Mouse (Mus musculus) intestine, embryonic 14.5 days (tissue): ENCODE data around the gene Hist1h2bj. TPM values are rescaled to one million over a fixed set of nuclear protein-coding genes. Genes with fewer than 3 reads are reported as not detected.

Experiments used
- microRNA-seq: library from miRNA; unstranded; fragments of <30 nt; microRNA quantifications from one replicate; pipeline ENCODE4, GENCODE M21; 2016
- polyA plus RNA-seq: library from polyadenylated mRNA; unstranded; fragments of >200 nt; fragmentation: Nextera tagmentation; extraction: Ambion mirVana; gene quantifications from 2 replicates; pipeline ENCODE4 v1.2.1, GENCODE M21; 2014

Hist1h2bj gene
- polyA plus RNA-seq, 1 experiment from 2014 or later, result 14.0 TPM

Small RNA genes lying within 50 kb of the gene (microRNA-seq; reads per million reads assigned to microRNA genes)
- not detected for gene Gm26300
- gene Gm44390, result not detected
- gene Gm44486, result not detected

Other genes starting within 250 kb of the Hist1h2bj start
- 19.9 and 23.4 TPM in 2 replicates for gene Hist1h2bq, start 233.0 kb upstream of the Hist1h2bj start, polyA plus RNA-seq
- gene Hist1h2ao, start 232.7 kb upstream of the Hist1h2bj start, polyA plus RNA-seq, result 4.0 TPM in 1 of 2 replicates, not detected in the other
- gene Hist1h4m, start 231.5 kb upstream of the Hist1h2bj start, polyA plus RNA-seq, result not detected in 2 replicates
- gene Hist1h4n, start 211.0 kb upstream of the Hist1h2bj start, polyA plus RNA-seq, result 20.6 and 22.9 TPM in 2 replicates
- gene Hist1h2ap, start 209.7 kb upstream of the Hist1h2bj start, polyA plus RNA-seq, result 4,338 and 4,830 TPM in 2 replicates
- gene Hist1h2br, start 209.5 kb upstream of the Hist1h2bj start, polyA plus RNA-seq, result 22.1 and 24.2 TPM in 2 replicates
- gene Zfp184, start 98.1 kb upstream of the Hist1h2bj start, polyA plus RNA-seq, result 9.8 and 13.8 TPM in 2 replicates
- gene Pom121l2, start 62.0 kb upstream of the Hist1h2bj start, polyA plus RNA-seq, result not detected in 2 replicates
- gene Prss16, start 33.5 kb upstream of the Hist1h2bj start, polyA plus RNA-seq, result 0.46 and 1.1 TPM in 2 replicates
- 11.8 and 19.7 TPM in 2 replicates for gene Hist1h2ah, start 7.6 kb upstream of the Hist1h2bj start, polyA plus RNA-seq
- gene Hist1h2bk, start 7.3 kb upstream of the Hist1h2bj start, polyA plus RNA-seq, result 5.2 and 7.5 TPM in 2 replicates
- 18.9 and 19.6 TPM in 2 replicates for gene Hist1h4i, start 1.9 kb upstream of the Hist1h2bj start, polyA plus RNA-seq
- 47.9 and 67.6 TPM in 2 replicates for gene Hist1h2ag, start 270 bp upstream of the Hist1h2bj start, polyA plus RNA-seq
- not detected in 2 replicates for gene Vmn1r188, start 41.2 kb downstream of the Hist1h2bj start, polyA plus RNA-seq
- gene Vmn1r189, start 62.6 kb downstream of the Hist1h2bj start, polyA plus RNA-seq, result not detected in 2 replicates
- gene Vmn1r191, start 140.8 kb downstream of the Hist1h2bj start, polyA plus RNA-seq, result not detected in 2 replicates
- not detected in 2 replicates for gene Vmn1r192, start 147.9 kb downstream of the Hist1h2bj start, polyA plus RNA-seq
- not detected in 2 replicates for gene Vmn1r193, start 179.9 kb downstream of the Hist1h2bj start, polyA plus RNA-seq
- not detected in 2 replicates for gene Vmn1r194, start 201.0 kb downstream of the Hist1h2bj start, polyA plus RNA-seq
- gene Vmn1r195, start 227.3 kb downstream of the Hist1h2bj start, polyA plus RNA-seq, result not detected in 2 replicates
- gene Vmn1r196, start 246.7 kb downstream of the Hist1h2bj start, polyA plus RNA-seq, result not detected in 2 replicates